Mouse (Mus musculus): ENCODE results near the gene Uqcc1. TPM values are rescaled to one million over a fixed set of nuclear protein-coding genes. Genes with fewer than 3 reads are reported as not detected.
A peak's percentile ranks its signal among the peaks of the same experiment; 100 is the strongest.
"Not testable (repeated sequence)": the region's sequence is repeated elsewhere in the genome, so short reads cannot be mapped to it uniquely, and the experiment has no call there.

Gene Uqcc1
- polyA plus RNA-seq, 1 experiment from 2014 or later, result 73.4 TPM

GRCm38 (mm10) chr2:155939897-155940529 lies 9.9 kb upstream of the Uqcc1 start:
- DNase-seq (ENCODE audit: low read depth, low spot score) (no peak), ATAC-seq (no peak)
- ChIA-PET CTCF (interaction anchor here (1.1 to 1.2 kb wide), 3 partner anchors 9 to 108 kb away, joined by 3 read pairs; no protein-coding TSS in a partner anchor), POLR2A (interaction anchor here (0.5 to 1.1 kb wide), 2 partner anchors 16 to 1568 kb away, joined by 3 to 5 read pairs; no protein-coding TSS in a partner anchor)
- in situ Hi-C loops (cut with MboI; ENCODE audit: low pct_unique_long_range_greater_than_20kb), result no loop called here
- H3K27me3 ChIP-seq, result no peaks in the 10 kb centered on the region
- no peak for TF ChIP-seq CTCF (IDR thresholded peaks at IDR 0.05)

GRCm38 (mm10) chr2:155928711-155929345 lies 1.3 kb downstream of the Uqcc1 start:
- CTCF ChIA-PET, result interaction anchor here (1.1 to 2.5 kb wide), 2 partner anchors 12 to 18 kb away, joined by 3 to 7 read pairs; no protein-coding TSS in a partner anchor
- H3K27me3 ChIP-seq, result no peaks in the 10 kb centered on the region
- POLR2A ChIA-PET, result interaction anchor here (1.4 to 2.4 kb wide), 2 partner anchors 25 to 79 kb away, joined by 4 to 10 read pairs; no protein-coding TSS in a partner anchor
- DNase-seq (ENCODE audit: low read depth, low spot score) (no peak), ATAC-seq (no peak)
- TF ChIP-seq CTCF (IDR thresholded peaks at IDR 0.05), result no peak
- in situ Hi-C loops (cut with MboI; ENCODE audit: low pct_unique_long_range_greater_than_20kb), result no loop called here

GRCm38 (mm10) chr2:155925213-155925612 lies 4.9 kb downstream of the Uqcc1 start:
- CTCF ChIA-PET; POLR2A ChIA-PET; ATAC-seq; in situ Hi-C loops (cut with MboI; ENCODE audit: low pct_unique_long_range_greater_than_20kb); H3K27me3 ChIP-seq; DNase-seq (ENCODE audit: low read depth, low spot score): not testable (repeated sequence)

DNA sequence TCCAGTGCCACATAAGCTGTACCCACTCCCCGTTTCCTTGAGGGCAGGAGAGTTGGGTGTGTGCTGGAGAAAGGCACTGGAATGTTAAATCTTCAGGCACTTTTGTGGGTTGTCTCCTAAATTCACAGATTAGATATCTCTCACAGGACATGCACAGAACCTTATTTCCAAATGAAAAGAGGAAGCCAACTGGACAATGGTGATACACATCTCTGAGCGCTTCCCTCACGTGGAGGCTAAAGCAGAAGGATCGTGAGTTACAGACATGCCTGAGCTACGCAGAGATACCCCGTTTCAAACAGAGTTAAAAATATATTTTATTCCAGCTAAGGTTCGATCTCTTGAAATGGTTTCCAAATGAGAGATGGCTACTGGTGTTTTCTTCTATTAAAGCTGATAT lies 7.0 kb downstream of the Uqcc1 start:
- POLR2A ChIA-PET, result no interaction called here

GRCm38 (mm10) chr2:155914684-155915083 lies 15.4 kb downstream of the Uqcc1 start:
- POLR2A ChIA-PET, result no interaction called here
- no peaks in the 10 kb centered on the region for H3K27me3 ChIP-seq
- ATAC-seq (no peak), DNase-seq (ENCODE audit: low read depth, low spot score) (no peak)
- in situ Hi-C loops (cut with MboI; ENCODE audit: low pct_unique_long_range_greater_than_20kb), result no loop called here
- no peak for TF ChIP-seq CTCF (IDR thresholded peaks at IDR 0.05)
- CTCF ChIA-PET, result no interaction called here

More for the DNA sequence above, 7.0 kb downstream of the Uqcc1 start:
- in situ Hi-C loops (cut with MboI; ENCODE audit: low pct_unique_long_range_greater_than_20kb), result no loop called here
- no peaks in the 10 kb centered on the region for H3K27me3 ChIP-seq
- CTCF ChIA-PET, result interaction anchor here (0.9 kb wide), 1 partner anchor 8 kb away, joined by 3 read pairs; no protein-coding TSS in a partner anchor
- ATAC-seq, result no peak
- no peak for DNase-seq (ENCODE audit: low read depth, low spot score)
- TF ChIP-seq CTCF (IDR thresholded peaks at IDR 0.05), result no peak

DNA sequence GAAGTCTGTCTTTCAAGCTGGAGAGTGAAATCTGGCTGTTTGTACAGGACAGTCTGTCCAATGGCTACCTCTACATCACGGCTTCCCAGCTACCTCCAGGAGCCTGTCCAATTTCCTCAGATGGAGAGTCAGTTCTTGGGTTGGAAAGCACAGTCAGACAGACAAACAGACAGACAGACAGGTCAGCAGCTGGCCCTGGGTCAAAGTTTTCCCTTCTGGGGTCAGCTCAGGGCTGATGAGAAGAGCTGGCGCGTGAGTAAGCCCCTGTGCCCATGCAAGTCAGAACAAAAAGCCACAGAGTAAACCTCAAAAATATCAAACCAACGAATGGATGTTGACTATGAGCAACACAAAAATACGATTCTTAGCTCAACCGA lies 26.5 kb downstream of the Uqcc1 start:
- CTCF ChIA-PET, result interaction anchor here (1.2 to 1.6 kb wide), 2 partner anchors 23 to 24 kb away, joined by 3 read pairs; no protein-coding TSS in a partner anchor
- no peak for TF ChIP-seq CTCF (IDR thresholded peaks at IDR 0.05)
- no peak for DNase-seq (ENCODE audit: low read depth, low spot score)
- no peaks in the 10 kb centered on the region for H3K27me3 ChIP-seq
- ATAC-seq, result no peak
- POLR2A ChIA-PET, result interaction anchor here (0.8 to 2.5 kb wide), 3 partner anchors 8 to 25 kb away, joined by 3 to 10 read pairs (median 4); no protein-coding TSS in a partner anchor
- in situ Hi-C loops (cut with MboI; ENCODE audit: low pct_unique_long_range_greater_than_20kb), result no loop called here

DNA sequence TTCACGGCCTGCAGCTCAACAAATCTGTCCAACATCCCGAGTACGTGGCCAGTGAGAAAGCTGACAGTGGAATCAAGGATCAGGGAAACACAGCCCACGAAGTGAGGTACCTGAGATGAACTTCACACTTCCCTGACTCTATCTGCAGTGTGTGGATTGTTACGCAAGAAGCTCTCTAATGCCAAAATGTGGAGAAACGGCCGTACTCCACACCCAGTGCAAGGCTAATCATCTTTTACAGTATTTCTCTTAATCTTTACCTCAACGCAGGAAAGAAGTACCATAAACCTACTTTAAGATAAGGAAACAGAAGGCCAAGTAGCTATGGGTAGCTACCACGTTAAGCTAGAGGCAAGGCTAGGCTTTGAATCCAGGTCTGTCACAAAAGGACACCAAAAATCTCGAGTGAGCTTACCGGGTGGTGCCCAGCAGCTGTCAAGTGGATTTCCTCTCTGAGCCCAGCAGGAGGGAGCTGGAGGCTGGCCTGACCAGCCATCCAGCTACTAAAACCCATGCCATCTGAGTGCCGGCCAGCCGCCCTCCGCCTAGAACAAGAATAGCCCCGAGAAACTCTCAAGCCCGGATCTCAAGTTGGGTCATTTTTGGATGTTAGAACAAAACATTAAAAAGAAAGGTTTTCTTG lies 27.0 kb downstream of the Uqcc1 start:
- TF ChIP-seq CTCF (IDR thresholded peaks at IDR 0.05), result no peak
- CTCF ChIA-PET, result interaction anchor here (1.0 to 1.6 kb wide), 4 partner anchors 15 to 24 kb away, joined by 3 read pairs; no protein-coding TSS in a partner anchor
- POLR2A ChIA-PET, result interaction anchor here (0.8 to 2.5 kb wide), 3 partner anchors 8 to 26 kb away, joined by 3 to 10 read pairs (median 4); no protein-coding TSS in a partner anchor
- in situ Hi-C loops (cut with MboI; ENCODE audit: low pct_unique_long_range_greater_than_20kb), result no loop called here
- peak; percentile 17 for ATAC-seq
- no peaks in the 10 kb centered on the region for H3K27me3 ChIP-seq
- DNase-seq (ENCODE audit: low read depth, low spot score), result no peak

GRCm38 (mm10) chr2:155895046-155895735 lies 34.9 kb downstream of the Uqcc1 start:
- ChIA-PET POLR2A (interaction anchor here (0.7 to 1.3 kb wide), 4 partner anchors 8 to 35 kb away, joined by 3 read pairs; partner anchors contain the start of gene Uqcc1), CTCF (interaction anchor here (1.2 to 2.4 kb wide), 3 partner anchors 9 to 56 kb away, joined by 3 to 5 read pairs (median 5); no protein-coding TSS in a partner anchor)
- in situ Hi-C loops (cut with MboI; ENCODE audit: low pct_unique_long_range_greater_than_20kb), result no loop called here
- TF ChIP-seq CTCF (IDR thresholded peaks at IDR 0.05), result no peak
- DNase-seq (ENCODE audit: low read depth, low spot score) (no peak), ATAC-seq (no peak)
- H3K27me3 ChIP-seq, result no peaks in the 10 kb centered on the region

- in situ Hi-C loops (cut with MboI; ENCODE audit: low pct_unique_long_range_greater_than_20kb), result no loop called here
- CTCF ChIA-PET, result interaction anchor here (2.1 to 2.4 kb wide), 2 partner anchors 8 to 57 kb away, joined by 5 read pairs; no protein-coding TSS in a partner anchor
- DNase-seq (ENCODE audit: low read depth, low spot score), result no peak
These were observed 35.6 kb downstream of the Uqcc1 start for GRCm38 (mm10) chr2:155894307-155895045.

More at GRCm38 (mm10) chr2:155894307-155895045, 35.6 kb downstream of the Uqcc1 start:
- no peak for ATAC-seq
- no peak for TF ChIP-seq CTCF (IDR thresholded peaks at IDR 0.05)
- H3K27me3 ChIP-seq, result no peaks in the 10 kb centered on the region
- POLR2A ChIA-PET, result interaction anchor here (1.0 to 1.3 kb wide), 3 partner anchors 8 to 36 kb away, joined by 3 read pairs; partner anchors contain the start of gene Uqcc1
